Mouse (Mus musculus) liver, adult 2 months (tissue): Measurements from ENCODE around the gene Keap1. TPM values are rescaled to one million over a fixed set of nuclear protein-coding genes. Genes with fewer than 3 reads are reported as not detected.
"Not testable (repeated sequence)": the region's sequence is repeated elsewhere in the genome, so short reads cannot be mapped to it uniquely, and the experiment has no call there.

Experiments used
- DNase-seq: peaks from one replicate; pipeline ENCODE4 v3.0.0-alpha.2; 2011; ENCODE audit warnings: low read depth, low spot score; ENCODE audit errors: extremely low read depth
- H3K27ac ChIP-seq: fragments of 200-500 bp; replicated peaks from 2 replicates; pipeline ENCODE4 v1.5.1; 2012; ENCODE audit warnings: low read depth, mild to moderate bottlenecking, control low read depth, inconsistent platforms, low read length; ENCODE audit not compliant: insufficient read depth
- H3K27me3 ChIP-seq: fragments of 200-500 bp; 2 replicates; pipeline ENCODE4 v1.6.1; 2012; ENCODE audit warnings: mild to moderate bottlenecking, moderate library complexity, low read length, inconsistent platforms; ENCODE audit not compliant: control insufficient read depth, insufficient read depth
- H3K36me3 ChIP-seq: fragments of 200-500 bp; 2 replicates; pipeline ENCODE4 v1.6.1; 2012; ENCODE audit warnings: low read length, inconsistent platforms; ENCODE audit not compliant: control insufficient read depth, insufficient read depth
- H3K4me1 ChIP-seq: fragments of 200-500 bp; 2 replicates; pipeline ENCODE4 v1.6.1; 2011; ENCODE audit warnings: low read length; ENCODE audit not compliant: control insufficient read depth, insufficient read depth
- H3K4me3 ChIP-seq: fragments of 200-500 bp; 2 replicates; pipeline ENCODE4 v1.5.1; 2011; ENCODE audit warnings: low read depth, mild to moderate bottlenecking, control low read depth, low read length, moderate library complexity; ENCODE audit not compliant: insufficient read depth
- H3K79me2 ChIP-seq: fragments of 200-500 bp; 2 replicates; pipeline ENCODE4 v1.6.1; 2012; ENCODE audit warnings: inconsistent platforms, mild to moderate bottlenecking, low read length, moderate library complexity; ENCODE audit not compliant: control insufficient read depth, insufficient read depth
- H3K9ac ChIP-seq: fragments of 200-500 bp; 2 replicates; pipeline ENCODE4 v1.6.1; 2012; ENCODE audit warnings: low read depth, mild to moderate bottlenecking, control low read depth, inconsistent platforms, low read length
- CTCF ChIP-seq: fragments of 200-500 bp; IDR thresholded peaks from 2 replicates; pipeline ENCODE4 v1.5.1; 2011; ENCODE audit warnings: low read depth, low read length, control low read depth
- POLR2A ChIP-seq: fragments of 200-500 bp; IDR thresholded peaks from 2 replicates; pipeline ENCODE4 v1.6.1; 2011; ENCODE audit warnings: low read length, control low read depth; ENCODE audit not compliant: insufficient read depth; ENCODE audit errors: extremely low read depth
- WGBS: fragments of 180-500 bp; shearing (Covaris S2); methylation state at CpG from one replicate; pipeline ENCODE4 v1.1.7; 2018; 5-methylcytosine and 5-hydroxymethylcytosine counted together
- polyA plus RNA-seq: library from polyadenylated mRNA; depleted of rRNA; stranded (reverse); fragments of >200 nt; gene quantifications from 2 replicates; pipeline ENCODE4 v1.2.3, GENCODE M21; 2012
- total RNA-seq: library from RNA; depleted of rRNA; stranded (reverse); fragments of >200 nt; gene quantifications from 2 replicates; pipeline ENCODE4 v1.2.3, GENCODE M21; 2014

Keap1 gene
- total and polyA plus RNA-seq, 2 experiments = 29.5 to 76.4 TPM

- no peak for DNase-seq
- H3K27me3 ChIP-seq = no peaks in the 10 kb centered on the region
- WGBS = 46% methylated on average over 23 of the region's 23 CpGs
- H3K36me3 ChIP-seq = no peaks in the 10 kb centered on the region; the same call in 1 of the 2 replicates
- H3K9ac ChIP-seq = no peak overlapping the region
- H3K79me2 ChIP-seq = no peaks in the 10 kb centered on the region
- H3K4me1 ChIP-seq = no peaks in the 10 kb centered on the region
- no peak overlapping the region for H3K27ac ChIP-seq
- no peak overlapping the region for H3K4me3 ChIP-seq
- TF ChIP-seq POLR2A = no peak
- TF ChIP-seq CTCF = no peak
Observed at GRCm38 (mm10) chr9:21204528-21205272, 34.5 kb downstream of the Keap1 start.

- DNase-seq = no peak
- TF ChIP-seq POLR2A (no peak), CTCF (no peak)
- no peaks in the 10 kb centered on the region for H3K4me1 ChIP-seq
- H3K79me2 ChIP-seq = no peaks in the 10 kb centered on the region
- 75% methylated on average over 8 of the region's 8 CpGs for WGBS
- no peak overlapping the region for H3K27ac ChIP-seq
- H3K36me3 ChIP-seq = no peaks in the 10 kb centered on the region; the same call in 1 of the 2 replicates
- no peak overlapping the region for H3K4me3 ChIP-seq
- no peaks in the 10 kb centered on the region for H3K27me3 ChIP-seq
- H3K9ac ChIP-seq = no peak overlapping the region
Observed at GRCm38 (mm10) chr9:21204156-21204527, 35.0 kb downstream of the Keap1 start.

GRCm38 (mm10) chr9:21198960-21199359, 40.2 kb downstream of the Keap1 start:
- Histone ChIP-seq H3K27ac (no peak overlapping the region), H3K4me3 (no peak overlapping the region), H3K4me1 (no peaks in the 10 kb centered on the region), H3K36me3 (0 out of 2 replicates have a peak, but pooled peaks cover 1% of the 10 kb centered on the region), H3K79me2 (no peaks in the 10 kb centered on the region), H3K9ac (no peak overlapping the region), H3K27me3 (no peaks in the 10 kb centered on the region)
- 92% methylated on average over 3 of the region's 3 CpGs for WGBS
- TF ChIP-seq CTCF (no peak), POLR2A (no peak)
- no peak for DNase-seq

GRCm38 (mm10) chr9:21197981-21198380, 41.2 kb downstream of the Keap1 start:
- Histone ChIP-seq H3K4me3 (no peak overlapping the region), H3K79me2 (no peaks in the 10 kb centered on the region), H3K36me3 (peaks cover 2% of the 10 kb centered on the region; the same call in 1 of the 2 replicates), H3K9ac (no peak overlapping the region), H3K27ac (no peak overlapping the region), H3K4me1 (no peaks in the 10 kb centered on the region), H3K27me3 (no peaks in the 10 kb centered on the region)
- DNase-seq = no peak
- 79% methylated on average over 4 of the region's 4 CpGs for WGBS
- TF ChIP-seq CTCF = no peak
- TF ChIP-seq POLR2A = no peak

GRCm38 (mm10) chr9:21196521-21197433, 42.4 kb downstream of the Keap1 start:
- Histone ChIP-seq H3K9ac (no peak overlapping the region), H3K36me3 (peaks cover 3% of the 10 kb centered on the region; the same call in 1 of the 2 replicates), H3K27ac (no peak overlapping the region), H3K27me3 (no peaks in the 10 kb centered on the region), H3K4me3 (no peak overlapping the region), H3K79me2 (no peaks in the 10 kb centered on the region), H3K4me1 (no peaks in the 10 kb centered on the region)
- TF ChIP-seq POLR2A (no peak), CTCF (no peak)
- WGBS = 83% methylated on average over 19 of the region's 19 CpGs
- DNase-seq = no peak

GRCm38 (mm10) chr9:21195736-21196505, 43.2 kb downstream of the Keap1 start:
- H3K36me3 ChIP-seq, H3K79me2 ChIP-seq, H3K27me3 ChIP-seq, H3K9ac ChIP-seq, H3K4me1 ChIP-seq, H3K4me3 ChIP-seq, DNase-seq, H3K27ac ChIP-seq: not testable (repeated sequence)
- 91% methylated on average over 7 of the region's 7 CpGs for WGBS
